Mouse (Mus musculus) heart, embryonic 15.5 days (tissue): ENCODE measurements around the gene Gipc3. TPM values are rescaled to one million over a fixed set of nuclear protein-coding genes. Genes with fewer than 3 reads are reported as not detected.

Source experiments
- ATAC-seq: fragments of 200-750 bp; cut with Nextera tagmentation; replicated peaks from 2 replicates; pipeline ENCODE4 v1.8.0; 2017; ENCODE audit warnings: low read depth, moderate TSS enrichment; ENCODE audit not compliant: insufficient number of reproducible peaks, insufficient read depth, low FRiP score
- H3K27ac ChIP-seq: fragments of 300-500 bp; sonication (generic); 2 replicates; pipeline ENCODE4 v1.5.1; 2015; ENCODE audit warnings: mild to moderate bottlenecking, inconsistent platforms
- H3K27me3 ChIP-seq: fragments of 300-500 bp; sonication (generic); 2 replicates; pipeline ENCODE4 v1.6.1; 2015; ENCODE audit warnings: inconsistent platforms
- H3K36me3 ChIP-seq: fragments of 300-500 bp; sonication (generic); 2 replicates; pipeline ENCODE4 v1.6.1; 2015; ENCODE audit warnings: mild to moderate bottlenecking, inconsistent platforms
- H3K4me1 ChIP-seq: fragments of 300-500 bp; sonication (generic); replicated peaks from 2 replicates; pipeline ENCODE4 v1.6.1; 2015; ENCODE audit warnings: inconsistent platforms
- H3K4me2 ChIP-seq: fragments of 300-500 bp; sonication (generic); 2 replicates; pipeline ENCODE4 v1.6.1; 2015; ENCODE audit warnings: inconsistent platforms, mild to moderate bottlenecking, moderate library complexity
- H3K4me3 ChIP-seq: fragments of 300-500 bp; sonication (generic); 2 replicates; pipeline ENCODE4 v1.5.1; 2015; ENCODE audit warnings: mild to moderate bottlenecking, inconsistent platforms
- H3K9ac ChIP-seq: fragments of 300-500 bp; sonication (generic); 2 replicates; pipeline ENCODE4 v1.6.1; 2015; ENCODE audit warnings: mild to moderate bottlenecking, inconsistent platforms
- H3K9me3 ChIP-seq: fragments of 300-500 bp; sonication (generic); replicated peaks from 2 replicates; pipeline ENCODE4 v1.6.1; 2016; ENCODE audit warnings: inconsistent platforms
- WGBS: fragments of 180-500 bp; shearing (Covaris S2); methylation state at CpG from one replicate; pipeline ENCODE4 v1.1.7; 2015; ENCODE audit warnings: mixed read lengths; 5-methylcytosine and 5-hydroxymethylcytosine counted together
- microRNA-seq: library from miRNA; unstranded; fragments of <30 nt; microRNA quantifications from one replicate; pipeline ENCODE4, GENCODE M21; 2016
- polyA plus RNA-seq: library from polyadenylated mRNA; unstranded; fragments of >200 nt; fragmentation: Nextera tagmentation; extraction: Ambion mirVana; gene quantifications from 2 replicates; pipeline ENCODE4 v1.2.1, GENCODE M21; 2015

Gipc3 gene
- polyA plus RNA-seq, 1 experiment from 2014 or later: not detected

GRCm38 (mm10) chr10:81288601-81289000, 54.5 kb downstream of the Gipc3 start:
- Histone ChIP-seq H3K36me3 (no peaks in the 10 kb centered on the region), H3K9me3 (no peaks in the 10 kb centered on the region), H3K4me1 (peaks cover 32% of the 10 kb centered on the region), H3K4me2 (no peak overlapping the region), H3K9ac (no peak overlapping the region), H3K27ac (no peak overlapping the region), H3K4me3 (no peak overlapping the region), H3K27me3 (peaks cover 47% of the 10 kb centered on the region)
- ATAC-seq: no peak
- 30% methylated on average over 6 of the region's 6 CpGs for WGBS

DNA sequence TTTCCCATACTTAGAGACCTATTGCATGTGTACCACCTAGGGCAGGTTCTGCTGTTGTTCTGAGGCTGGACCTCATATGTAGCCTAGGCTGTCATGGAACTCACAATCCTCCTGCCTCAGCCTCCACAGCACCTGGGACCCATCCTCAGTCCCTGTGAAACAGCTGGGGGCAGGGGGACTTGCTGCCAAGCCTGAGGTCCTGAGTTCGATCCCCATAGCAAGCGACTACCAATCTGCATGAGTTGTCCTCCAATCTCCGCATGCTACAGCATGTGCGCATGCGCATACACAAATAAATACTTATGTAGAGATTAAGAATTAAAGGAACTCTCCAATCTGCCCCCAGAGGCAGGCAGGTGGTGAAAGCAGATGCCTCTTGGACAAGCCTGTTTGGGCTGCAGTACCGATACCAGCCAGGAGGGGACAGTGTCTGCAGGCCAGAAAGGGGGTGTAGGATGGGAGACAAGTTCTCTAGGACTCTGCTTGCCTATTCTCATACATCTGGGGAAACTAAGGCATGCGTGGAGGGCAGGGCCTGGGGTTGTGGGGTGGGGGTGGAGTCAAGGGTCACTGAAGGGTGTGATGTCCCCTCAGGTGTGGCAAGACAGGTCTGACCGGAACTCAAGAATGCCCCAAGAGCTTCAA, 55.4 kb downstream of the Gipc3 start:
- Histone ChIP-seq H3K36me3 (no peaks in the 10 kb centered on the region), H3K9ac (no peak overlapping the region), H3K9me3 (no peaks in the 10 kb centered on the region), H3K27me3 (peaks cover 57% of the 10 kb centered on the region), H3K27ac (no peak overlapping the region), H3K4me2 (no peak overlapping the region), H3K4me3 (no peak overlapping the region), H3K4me1 (peaks cover 28% of the 10 kb centered on the region)
- no peak for ATAC-seq
- WGBS: 57% methylated on average over 8 of the region's 8 CpGs

GRCm38 (mm10) chr10:81286586-81286985, 56.5 kb downstream of the Gipc3 start:
- H3K4me2 ChIP-seq: no peak overlapping the region
- 38% methylated on average over 6 of the region's 6 CpGs for WGBS
- H3K4me3 ChIP-seq: no peak overlapping the region
- no peaks in the 10 kb centered on the region for H3K36me3 ChIP-seq
- no peak overlapping the region for H3K9ac ChIP-seq
- no peak overlapping the region for H3K27ac ChIP-seq
- no peaks in the 10 kb centered on the region for H3K9me3 ChIP-seq
- ATAC-seq: no peak
- H3K4me1 ChIP-seq: peaks cover 27% of the 10 kb centered on the region
- H3K27me3 ChIP-seq: peaks cover 64% of the 10 kb centered on the region

GRCm38 (mm10) chr10:81285694-81286450, 57.2 kb downstream of the Gipc3 start:
- no peak overlapping the region for H3K27ac ChIP-seq
- peaks cover 21% of the 10 kb centered on the region for H3K4me1 ChIP-seq

More at GRCm38 (mm10) chr10:81285694-81286450, 57.2 kb downstream of the Gipc3 start:
- peak overlapping the region; percentile 55 for H3K4me3 ChIP-seq
- no peaks in the 10 kb centered on the region for H3K36me3 ChIP-seq
- peak overlapping the region; percentile 51 for H3K9ac ChIP-seq
- peaks cover 65% of the 10 kb centered on the region for H3K27me3 ChIP-seq
- peak; percentile 63 for ATAC-seq
- H3K4me2 ChIP-seq: peak overlapping the region; percentile 89
- WGBS: 2% methylated on average over 54 of the region's 54 CpGs
- H3K9me3 ChIP-seq: no peaks in the 10 kb centered on the region

Small RNA genes lying within 50 kb of the gene (microRNA-seq; reads per million reads assigned to microRNA genes)
- not detected for gene Mir6913

Other genes starting within 250 kb of the Gipc3 start
- 0.48 and 0.99 TPM in 2 replicates for gene Creb3l3, start 244.4 kb downstream of the Gipc3 start, polyA plus RNA-seq
- gene Map2k2, start 237.4 kb downstream of the Gipc3 start, polyA plus RNA-seq: 130 and 153 TPM in 2 replicates
- 25.6 and 31.0 TPM in 2 replicates for gene Zbtb7a, start 208.0 kb downstream of the Gipc3 start, polyA plus RNA-seq
- 29.1 and 41.6 TPM in 2 replicates for gene Pias4, start 175.3 kb downstream of the Gipc3 start, polyA plus RNA-seq
- gene Eef2, start 166.6 kb downstream of the Gipc3 start, polyA plus RNA-seq: 350 and 441 TPM in 2 replicates
- gene Dapk3, start 160.3 kb downstream of the Gipc3 start, polyA plus RNA-seq: 38.4 and 43.1 TPM in 2 replicates
- not detected in 2 replicates for gene 4930442H23Rik, start 159.4 kb downstream of the Gipc3 start, polyA plus RNA-seq
- gene Nmrk2, start 141.2 kb downstream of the Gipc3 start, polyA plus RNA-seq: 7.3 and 9.1 TPM in 2 replicates
- gene Atcay, start 112.4 kb downstream of the Gipc3 start, polyA plus RNA-seq: 0.25 and 1.1 TPM in 2 replicates
- 6.0 and 7.5 TPM in 2 replicates for gene Zfr2, start 110.1 kb downstream of the Gipc3 start, polyA plus RNA-seq
- gene Matk, start 90.3 kb downstream of the Gipc3 start, polyA plus RNA-seq: 1.6 and 3.6 TPM in 2 replicates
- gene Mrpl54, start 76.3 kb downstream of the Gipc3 start, polyA plus RNA-seq: 208 and 226 TPM in 2 replicates
- 42.3 and 61.2 TPM in 2 replicates for gene Apba3, start 76.3 kb downstream of the Gipc3 start, polyA plus RNA-seq
- 3.2 and 4.3 TPM in 2 replicates for gene Tjp3, start 51.7 kb downstream of the Gipc3 start, polyA plus RNA-seq
- gene Pip5k1c, start 50.3 kb downstream of the Gipc3 start, polyA plus RNA-seq: 26.2 and 38.2 TPM in 2 replicates
- gene Cactin, start 22.2 kb downstream of the Gipc3 start, polyA plus RNA-seq: 23.5 and 34.1 TPM in 2 replicates
- gene Tbxa2r, start 14.5 kb downstream of the Gipc3 start, polyA plus RNA-seq: 11.3 and 17.9 TPM in 2 replicates
- gene Hmg20b, start 7.2 kb upstream of the Gipc3 start, polyA plus RNA-seq: 82.8 and 83.4 TPM in 2 replicates
- gene Mfsd12, start 14.2 kb upstream of the Gipc3 start, polyA plus RNA-seq: 11.7 and 22.3 TPM in 2 replicates
- gene 4930404N11Rik, start 22.6 kb upstream of the Gipc3 start, polyA plus RNA-seq: 0.81 and 2.2 TPM in 2 replicates
- gene Fzr1, start 35.2 kb upstream of the Gipc3 start, polyA plus RNA-seq: 66.5 and 84.1 TPM in 2 replicates
- 65.2 and 79.9 TPM in 2 replicates for gene Dohh, start 41.2 kb upstream of the Gipc3 start, polyA plus RNA-seq
- 2.2 and 2.3 TPM in 2 replicates for gene Gm48551, start 41.2 kb upstream of the Gipc3 start, polyA plus RNA-seq
- 0.84 and 0.91 TPM in 2 replicates for gene Gm48552, start 45.7 kb upstream of the Gipc3 start, polyA plus RNA-seq
- gene Smim24, start 49.8 kb upstream of the Gipc3 start, polyA plus RNA-seq: 3.9 and 4.1 TPM in 2 replicates
- 60.9 and 71.2 TPM in 2 replicates for gene Nfic, start 112.4 kb upstream of the Gipc3 start, polyA plus RNA-seq
- gene Celf5, start 139.4 kb upstream of the Gipc3 start, polyA plus RNA-seq: 0.08 and 0.41 TPM in 2 replicates
- 43.6 and 63.4 TPM in 2 replicates for gene Ncln, start 153.1 kb upstream of the Gipc3 start, polyA plus RNA-seq
- gene S1pr4, start 156.9 kb upstream of the Gipc3 start, polyA plus RNA-seq: 0.47 and 1.5 TPM in 2 replicates
- 0.64 and 1.6 TPM in 2 replicates for gene Gna15, start 181.0 kb upstream of the Gipc3 start, polyA plus RNA-seq
- 52.1 and 64.1 TPM in 2 replicates for gene Gna11, start 201.9 kb upstream of the Gipc3 start, polyA plus RNA-seq
- 650 and 761 TPM in 2 replicates for gene Aes, start 216.2 kb upstream of the Gipc3 start, polyA plus RNA-seq
- gene Tle2, start 231.3 kb upstream of the Gipc3 start, polyA plus RNA-seq: 23.6 and 29.3 TPM in 2 replicates